ENCODE assay signal across 8 mouse cellular contexts in genomic region chr7:100227158-100227875, GRCm38 (mm10). TPM values are rescaled to one million over a fixed set of nuclear protein-coding genes. Genes with fewer than 3 reads are reported as not detected.
DNase-seq lines count a peak whose midpoint lies in the region; ATAC-seq and TF ChIP-seq lines count a peak whose summit lies in the region.

TSS of gene Pgm2l1 (plus strand) at chr7:100227394.

- H3K79me2 ChIP-seq in C2C12 (ENCODE audit: control insufficient read depth, insufficient read depth) (no peaks in the 10 kb centered on the region), myocyte (ENCODE audit: control insufficient read depth, insufficient read depth) (no peaks in the 10 kb centered on the region)
- no peaks in the 10 kb centered on the region for H3K79me2 ChIP-seq in liver, adult 2 months (ENCODE audit: control insufficient read depth, insufficient read depth, low read length)

- no peak for TF ChIP-seq CTCF in C2C12 (IDR thresholded peaks at IDR 0.05; ENCODE audit: control insufficient read depth, insufficient read depth, insufficient read length)
- TF ChIP-seq CTCF in brain, embryonic 14.5 days (IDR thresholded peaks at IDR 0.05; ENCODE audit: borderline replicate concordance, extremely low read depth, insufficient read depth, insufficient read length) = no peak
- no peak for TF ChIP-seq CTCF in liver, adult 2 months (IDR thresholded peaks at IDR 0.05; ENCODE audit: low read depth, low read length)

- H3K27me3 ChIP-seq in C2C12 (ENCODE audit: control insufficient read depth, insufficient read depth, insufficient read length) (no peaks in the 10 kb centered on the region), myocyte (ENCODE audit: control insufficient read depth, insufficient read depth, insufficient read length) (no peaks in the 10 kb centered on the region)
- no peaks in the 10 kb centered on the region for H3K27me3 ChIP-seq in erythroblast, embryonic 14.5 days (ENCODE audit: control insufficient read depth)
- H3K27me3 ChIP-seq in heart, embryonic 11.5 days (ENCODE audit: control insufficient read depth, insufficient read depth, low read length) = no peaks in the 10 kb centered on the region
- no peaks in the 10 kb centered on the region for H3K27me3 ChIP-seq in kidney, embryonic 16.5 days (ENCODE audit: insufficient read depth, low read length)
- no peaks in the 10 kb centered on the region for H3K27me3 ChIP-seq in liver, adult 2 months (ENCODE audit: control insufficient read depth, insufficient read depth, low read length)
- no peaks in the 10 kb centered on the region for H3K27me3 ChIP-seq in splenic B cell, adult 2 months (ENCODE audit: control insufficient read depth, insufficient read depth, low read length, poor library complexity, severe bottlenecking)

- DNase-seq in brain, embryonic 14.5 days (ENCODE audit: low read depth) = peak; percentile 98
- DNase-seq in liver, adult 2 months (ENCODE audit: extremely low read depth, low read depth, low spot score) = peak; percentile 82
- DNase-seq in splenic B cell, adult 2 months (ENCODE audit: low read depth, low spot score) = peak; percentile 95

- H3K4me2 ChIP-seq in heart, embryonic 11.5 days = peak within 1 kb of the TSS; percentile 99
- peak within 1 kb of the TSS; percentile 97 for H3K4me2 ChIP-seq in kidney, embryonic 16.5 days (replicated peaks; ENCODE audit: low read depth, low read length)
- H3K4me2 ChIP-seq in myocyte (ENCODE audit: low read depth) = peak within 1 kb of the TSS; percentile 91

- under 1% methylated on average over 47 of the region's 72 CpGs for WGBS in heart, embryonic 11.5 days (ENCODE audit: insufficient replicate concordance)
- WGBS in kidney, embryonic 16.5 days = under 1% methylated on average over 65 of the region's 72 CpGs
- WGBS in liver, adult 2 months = under 1% methylated on average over 61 of the region's 72 CpGs

- H3ac ChIP-seq in C2C12 (ENCODE audit: control insufficient read depth, insufficient read length, low read depth) (peak within 1 kb of the TSS; percentile 70), myocyte (ENCODE audit: control insufficient read depth, insufficient read length) (peak within 1 kb of the TSS; percentile 10)

- peak; percentile 71; the same call in 1 of the 2 replicates for TF ChIP-seq POLR2A in brain, embryonic 14.5 days (IDR thresholded peaks at IDR 0.05; ENCODE audit: borderline replicate concordance, extremely low read depth, insufficient read depth, insufficient read length, poor library complexity, severe bottlenecking)
- TF ChIP-seq POLR2A in liver, adult 2 months (IDR thresholded peaks at IDR 0.05; ENCODE audit: extremely low read depth, insufficient read depth, low read length) = peak; percentile 79; the same call in 1 of the 2 replicates
- TF ChIP-seq POLR2A in myocyte (IDR thresholded peaks at IDR 0.05; ENCODE audit: insufficient read length, low read depth) = no peak

- H3K79me3 ChIP-seq in C2C12 (ENCODE audit: low read depth) = no peaks in the 10 kb centered on the region

- peaks cover 38% of the 10 kb centered on the region for H3K4me1 ChIP-seq in erythroblast, embryonic 14.5 days (ENCODE audit: control insufficient read depth)
- no peaks in the 10 kb centered on the region for H3K4me1 ChIP-seq in heart, embryonic 11.5 days (ENCODE audit: control insufficient read depth, insufficient read depth, low read length)
- peaks cover 11% of the 10 kb centered on the region for H3K4me1 ChIP-seq in kidney, embryonic 16.5 days (ENCODE audit: insufficient read depth, low read length)
- peaks cover 7% of the 10 kb centered on the region for H3K4me1 ChIP-seq in liver, adult 2 months (ENCODE audit: control insufficient read depth, insufficient read depth, low read length)

- no peaks in the 10 kb centered on the region for H3K9me3 ChIP-seq in erythroblast, embryonic 14.5 days (ENCODE audit: control insufficient read depth, low read length)
- no peaks in the 10 kb centered on the region for H3K9me3 ChIP-seq in heart, embryonic 11.5 days (replicated peaks; ENCODE audit: control insufficient read depth, low read length)
- H3K9me3 ChIP-seq in kidney, embryonic 16.5 days (ENCODE audit: low read length) = no peaks in the 10 kb centered on the region

- peak within 1 kb of the TSS; percentile 72 for H3K9ac ChIP-seq in heart, embryonic 11.5 days (ENCODE audit: low read depth, low read length)
- H3K9ac ChIP-seq in kidney, embryonic 16.5 days (replicated peaks; ENCODE audit: low read length) = peak within 1 kb of the TSS; percentile 84
- H3K9ac ChIP-seq in liver, adult 2 months (ENCODE audit: low read depth, low read length) = peak within 1 kb of the TSS; percentile 87

- no peaks in the 10 kb centered on the region for H3K36me3 ChIP-seq in C2C12 (ENCODE audit: control insufficient read depth, insufficient read depth)
- H3K36me3 ChIP-seq in erythroblast, embryonic 14.5 days (ENCODE audit: control insufficient read depth) = peaks cover 2% of the 10 kb centered on the region
- H3K36me3 ChIP-seq in heart, embryonic 11.5 days (ENCODE audit: control insufficient read depth, insufficient read depth, low read length) = no peaks in the 10 kb centered on the region
- H3K36me3 ChIP-seq in kidney, embryonic 16.5 days (ENCODE audit: insufficient read depth, low read length) = no peaks in the 10 kb centered on the region
- no peaks in the 10 kb centered on the region for H3K36me3 ChIP-seq in liver, adult 2 months (ENCODE audit: control insufficient read depth, insufficient read depth, low read length)
- H3K36me3 ChIP-seq in myocyte (ENCODE audit: control insufficient read depth, insufficient read depth) = no peaks in the 10 kb centered on the region
- no peaks in the 10 kb centered on the region for H3K36me3 ChIP-seq in splenic B cell, adult 2 months (ENCODE audit: control insufficient read depth, insufficient read depth, low read length, poor library complexity, severe bottlenecking)

- peak within 1 kb of the TSS; percentile 87 for H3K27ac ChIP-seq in heart, embryonic 11.5 days (ENCODE audit: low read depth, low read length)
- peak within 1 kb of the TSS; percentile 91 for H3K27ac ChIP-seq in kidney, embryonic 16.5 days (ENCODE audit: low read length)
- H3K27ac ChIP-seq in liver, adult 2 months (replicated peaks; ENCODE audit: insufficient read depth, low read depth, low read length) = peak within 1 kb of the TSS; percentile 72

- ATAC-seq in heart, embryonic 11.5 days (replicated peaks; ENCODE audit: insufficient number of reproducible peaks, low FRiP score, low TSS enrichment) = peak; percentile 97
- peak; percentile 98 for ATAC-seq in kidney, embryonic 16.5 days (ENCODE audit: low FRiP score, low TSS enrichment)

- H3K4me3 ChIP-seq in C2C12 (ENCODE audit: insufficient read depth, poor library complexity, severe bottlenecking) (peak within 1 kb of the TSS; percentile 49), myocyte (peak within 1 kb of the TSS; percentile 35)
- peak within 1 kb of the TSS; percentile 100 for H3K4me3 ChIP-seq in erythroblast, embryonic 14.5 days (replicated peaks)
- peak within 1 kb of the TSS; percentile 81 for H3K4me3 ChIP-seq in heart, embryonic 11.5 days (ENCODE audit: low read depth, low read length)
- peak within 1 kb of the TSS; percentile 79 for H3K4me3 ChIP-seq in kidney, embryonic 16.5 days (ENCODE audit: low read length)
- H3K4me3 ChIP-seq in liver, adult 2 months (ENCODE audit: insufficient read depth, low read depth, low read length) = peak within 1 kb of the TSS; percentile 68

TF ChIP-seq in C2C12, 6 proteins besides CTCF, POLR2A, EP300 and RAD21:
- TF ChIP-seq MYOG (IDR thresholded peaks at IDR 0.05; ENCODE audit: control insufficient read depth, extremely low read depth, insufficient read length) (no peak), MYOD1 (IDR thresholded peaks at IDR 0.05; ENCODE audit: control insufficient read depth, insufficient read length, low read depth) (no peak), USF1 (IDR thresholded peaks at IDR 0.05; ENCODE audit: low read depth) (peak; percentile 20), MAX (IDR thresholded peaks at IDR 0.05) (no peak), FOSL1 (IDR thresholded peaks at IDR 0.05; ENCODE audit: insufficient read depth, low read length, poor library complexity, severe bottlenecking) (no peak), CEBPB (IDR thresholded peaks at IDR 0.05; ENCODE audit: low read depth) (no peak)

TF ChIP-seq in myocyte, 11 proteins besides CTCF, POLR2A, EP300 and RAD21:
- TF ChIP-seq REST (IDR thresholded peaks at IDR 0.05; ENCODE audit: insufficient read depth, insufficient read length) (no peak), MYOG (IDR thresholded peaks at IDR 0.05; ENCODE audit: control insufficient read depth in 1 of 3, insufficient read depth in 1 of 3, insufficient read length in 2 of 3, low read depth in 2 of 3) (peak in 2 of 3 experiments; percentile 66 to 90), CEBPB (IDR thresholded peaks at IDR 0.05; ENCODE audit: insufficient read depth, poor library complexity, severe bottlenecking) (no peak), TCF12 (IDR thresholded peaks at IDR 0.05; ENCODE audit: insufficient read depth, poor library complexity, severe bottlenecking) (no peak), MAX (IDR thresholded peaks at IDR 0.05; ENCODE audit: low read depth) (no peak), USF1 (IDR thresholded peaks at IDR 0.05; ENCODE audit: low read depth) (no peak), MYOD1 (IDR thresholded peaks at IDR 0.05; ENCODE audit: control insufficient read depth in 1 of 3, insufficient read length in 2 of 3, low read depth in 2 of 3) (peak in 2 of 3 experiments; percentile 60 to 87), TCF3 (IDR thresholded peaks at IDR 0.05; ENCODE audit: insufficient read length, low read depth) (no peak), SRF (IDR thresholded peaks at IDR 0.05; ENCODE audit: control insufficient read depth, insufficient read length, low read depth) (no peak)

RNA-seq across cellular contexts. Expression of gene Pgm2l1, which starts in this region (rescaled TPM):
- polyA plus RNA-seq in C2C12 (2012; fragmentation: generic; extraction: Trizol) (0.90 TPM), myocyte (2012; fragmentation: generic; extraction: Trizol) (0.28 TPM)
- 26.1 and 43.5 TPM in 2 replicates for polyA plus RNA-seq in brain, embryonic 14.5 days (2012; rRNA removed)
- 0.49 and 0.81 TPM in 2 replicates for polyA plus RNA-seq in erythroblast, embryonic 14.5 days (2012)
- polyA plus RNA-seq in heart, embryonic 11.5 days (2014; fragmentation: Nextera tagmentation; extraction: Ambion mirVana) = 2.2 and 2.6 TPM in 2 replicates
- 3.4 and 4.0 TPM in 2 replicates for polyA plus RNA-seq in kidney, embryonic 16.5 days (2015; fragmentation: Nextera tagmentation; extraction: Ambion mirVana)
- 3.5 and 3.6 TPM in 2 replicates for total RNA-seq in liver, adult 2 months (2014; rRNA removed)
- 0.59 and 0.65 TPM in 2 replicates for polyA plus RNA-seq in liver, adult 2 months (2012; rRNA removed)

Comparison
In these comparisons a context has a peak if more than half of its experiments do, and no peak if none do; other contexts are left out.
1. Peak in every context shown above with its lines: DNase-seq, ATAC-seq, H3K4me3 ChIP-seq and H3K27ac ChIP-seq.
2. H3K4me3 ChIP-seq: peak in every context shown above with its lines; median percentile 100 in erythroblast, embryonic 14.5 days; 81 in heart, embryonic 11.5 days; 79 in kidney, embryonic 16.5 days; 68 in liver, adult 2 months; 49 in C2C12; 35 in myocyte.